Mouse (Mus musculus) c-Kit-positive CD71-positive TER-119-negative erythroid progenitor cells, embryonic 14.5 days (primary cell): Measurements from ENCODE around the gene Ppef2.

Source experiments
- DNase-seq: peaks from one replicate; pipeline ENCODE4 v3.0.0-alpha.2; 2013; ENCODE audit warnings: low read depth

Ppef2 gene

GRCm38 (mm10) chr5:92256218-92256617, at the start of gene Ppef2:
Gene Ppef2 (minus strand): TSS chr5:92256278.
- DNase-seq: no peak

GRCm38 (mm10) chr5:92304291-92304690, 48.2 kb upstream of the Ppef2 start:
- DNase-seq: no peak

DNA sequence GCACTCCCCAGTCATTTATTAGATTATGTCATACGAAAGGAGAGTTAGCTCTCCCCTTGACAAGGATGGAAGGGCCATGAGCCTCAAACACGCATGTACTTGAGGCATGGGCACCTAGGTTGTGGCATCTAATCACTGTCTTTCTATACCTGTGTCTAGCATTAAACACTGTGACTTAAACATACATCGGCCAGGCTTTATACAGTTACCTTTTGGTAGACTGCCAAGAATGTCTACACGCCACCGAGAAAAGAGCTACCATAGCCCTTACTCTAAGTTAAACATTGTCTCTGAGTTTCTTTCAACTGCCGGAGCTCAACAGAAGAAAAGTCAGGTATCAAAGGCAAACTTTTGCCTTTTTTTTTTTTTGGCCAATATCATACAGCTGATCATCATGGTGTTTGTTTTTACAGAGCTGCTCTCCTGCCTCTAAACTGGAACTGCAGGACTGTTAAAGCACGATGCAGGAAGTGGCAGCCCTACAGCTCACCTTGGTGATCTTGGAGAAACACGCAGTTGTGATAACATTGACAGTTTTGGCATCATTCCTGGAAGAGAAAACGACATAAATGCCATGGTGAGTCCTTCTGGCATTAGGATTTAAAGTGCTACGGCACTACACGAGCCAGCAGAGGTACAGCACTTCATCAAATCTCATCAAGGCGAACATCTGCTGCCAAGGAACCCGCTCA, 46.2 kb upstream of the Ppef2 start:
- no peak for DNase-seq

DNA sequence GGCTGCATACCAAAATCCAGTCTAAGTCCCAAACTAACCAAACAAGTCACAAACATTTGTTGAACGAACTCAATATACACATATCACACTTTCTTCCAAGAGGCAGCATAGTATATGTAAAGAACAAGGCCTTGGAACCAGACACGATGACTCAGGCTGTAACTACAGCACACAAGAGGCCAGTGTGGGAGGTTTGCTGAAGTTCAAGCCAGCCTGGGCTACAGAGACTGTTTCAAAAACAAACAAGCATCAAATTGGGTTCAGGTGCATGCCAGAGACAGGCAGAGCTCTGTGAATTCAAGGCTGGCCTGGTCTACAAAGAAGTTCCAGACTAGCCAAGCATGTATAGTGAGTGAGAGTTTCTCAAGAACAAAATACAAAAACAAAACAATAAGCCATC, 38.4 kb upstream of the Ppef2 start:
- DNase-seq: no peak

DNA sequence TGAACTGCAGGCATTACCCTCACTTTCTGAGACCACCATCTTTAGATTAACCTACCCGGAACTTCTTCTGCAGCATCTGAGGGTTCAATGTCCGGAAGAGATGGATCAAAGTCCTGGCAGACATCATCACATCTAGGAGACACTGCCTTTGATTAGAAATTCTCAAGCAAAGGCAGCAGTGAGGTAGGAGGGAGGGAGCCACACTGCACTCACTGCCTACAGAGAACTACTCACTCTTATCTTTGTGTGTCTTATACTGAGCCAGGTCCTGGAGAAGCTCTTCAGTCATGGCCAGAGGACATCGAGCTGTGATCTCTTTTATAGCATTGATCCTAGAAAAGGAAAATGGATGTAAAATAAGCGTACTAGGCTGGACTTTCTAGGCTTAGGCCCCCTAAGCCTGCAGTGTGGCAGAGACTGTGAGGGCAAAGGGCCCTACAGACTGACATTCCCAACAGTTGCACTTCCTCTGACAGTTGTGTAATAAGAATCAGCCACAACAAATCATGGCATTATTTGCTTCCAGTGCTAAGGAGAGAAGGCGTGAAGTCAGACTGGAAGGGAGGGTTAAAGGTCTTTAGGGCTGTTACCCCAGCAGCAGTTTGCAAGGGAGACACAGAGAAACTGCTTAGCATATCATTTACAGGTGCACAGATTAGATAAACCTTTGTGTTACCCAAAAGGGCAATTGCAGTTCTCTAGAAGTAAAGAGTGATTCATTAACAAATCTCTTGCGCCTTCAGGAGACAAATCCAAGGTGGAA, 35.8 kb upstream of the Ppef2 start:
- DNase-seq: no peak

DNA sequence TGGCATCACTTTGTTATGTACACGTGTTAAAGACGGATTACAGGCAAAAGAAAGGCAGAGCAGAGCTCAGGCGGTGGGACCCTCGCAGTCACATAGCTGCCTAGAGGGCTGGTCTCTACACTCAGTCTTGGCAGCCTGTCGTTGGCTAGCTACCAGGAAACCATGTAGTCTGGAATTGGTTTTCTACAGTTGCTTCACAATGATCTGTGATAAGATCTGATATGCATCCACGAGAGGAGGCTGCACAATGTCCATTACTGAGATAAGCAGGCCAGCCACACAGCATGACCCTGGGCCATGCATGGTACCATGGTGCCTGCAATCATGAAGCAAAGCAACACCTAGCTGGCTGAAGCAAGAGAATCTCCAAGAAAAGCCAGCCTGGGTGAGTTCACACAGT, 31.8 kb upstream of the Ppef2 start:
- DNase-seq: no peak

DNA sequence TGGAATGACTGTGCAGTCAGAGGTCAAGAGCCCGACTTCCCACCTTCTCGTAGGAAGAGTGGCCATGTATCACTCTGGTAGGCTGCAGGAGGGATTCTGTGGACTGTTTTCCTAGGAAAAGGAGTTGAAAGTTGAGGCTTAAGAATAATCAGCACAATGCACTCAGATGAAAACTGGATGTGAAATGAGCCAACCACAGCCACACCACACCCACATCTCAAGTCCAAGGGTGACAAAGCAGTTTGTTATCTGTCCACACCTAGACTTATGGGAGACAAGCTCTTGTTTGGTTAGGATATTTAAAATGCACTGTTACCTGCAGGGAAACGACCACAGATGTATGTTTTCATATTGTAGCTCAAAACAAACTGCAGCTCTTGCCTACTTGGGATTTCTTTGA, 27.0 kb upstream of the Ppef2 start:
- peak; percentile 65 for DNase-seq

DNA sequence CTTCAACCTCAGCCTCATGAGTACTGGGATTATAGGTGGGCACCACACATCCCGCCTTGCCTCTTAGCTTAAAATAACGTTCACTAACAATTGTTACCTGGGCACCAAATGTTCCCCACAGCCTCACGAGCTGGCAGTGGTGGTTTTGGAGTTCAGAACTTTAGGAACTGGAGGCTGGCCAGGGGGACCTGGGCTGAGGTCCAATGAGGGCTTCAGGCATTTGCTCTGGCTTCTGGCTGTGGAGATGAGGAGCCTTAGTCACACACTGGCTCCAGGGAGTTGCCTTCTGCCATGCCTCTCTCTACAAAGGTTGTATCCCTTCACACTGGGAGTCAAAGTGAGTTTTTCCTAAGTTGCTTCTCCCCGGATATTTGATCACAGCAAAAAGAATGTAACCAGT, 26.5 kb upstream of the Ppef2 start:
- no peak for DNase-seq

DNA sequence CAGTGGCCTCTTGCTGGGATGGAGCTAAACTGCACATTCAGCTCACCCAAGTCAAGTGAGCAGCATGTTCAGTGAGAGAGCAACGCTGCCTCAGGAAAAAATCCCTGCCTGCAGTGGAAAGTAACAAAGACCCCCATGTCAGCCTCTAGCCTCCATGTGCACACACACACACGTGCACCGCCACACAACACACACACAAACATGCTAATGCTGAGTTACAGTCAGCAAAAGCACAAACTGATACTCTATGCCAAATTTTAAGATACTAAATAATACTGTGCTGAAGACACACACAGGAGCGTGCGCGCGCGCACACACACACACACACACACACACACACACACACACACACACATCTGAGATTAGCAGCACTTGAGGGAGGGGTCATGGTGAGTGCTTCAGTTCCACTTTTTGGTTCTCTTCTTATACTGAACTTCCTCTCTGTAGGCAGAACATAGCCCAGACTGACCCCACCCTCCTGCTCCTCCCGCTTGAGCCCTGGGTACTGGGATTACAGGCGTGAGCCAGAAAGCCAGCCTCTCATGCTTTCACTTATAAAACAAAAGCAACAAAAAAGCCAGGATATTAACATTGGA, 23.0 kb upstream of the Ppef2 start:
- no peak for DNase-seq

GRCm38 (mm10) chr5:92277437-92278394, 21.6 kb upstream of the Ppef2 start, which contains the start of gene Naaa:
Gene Naaa (minus strand): TSS chr5:92278170.
- DNase-seq: peak; percentile 67

DNA sequence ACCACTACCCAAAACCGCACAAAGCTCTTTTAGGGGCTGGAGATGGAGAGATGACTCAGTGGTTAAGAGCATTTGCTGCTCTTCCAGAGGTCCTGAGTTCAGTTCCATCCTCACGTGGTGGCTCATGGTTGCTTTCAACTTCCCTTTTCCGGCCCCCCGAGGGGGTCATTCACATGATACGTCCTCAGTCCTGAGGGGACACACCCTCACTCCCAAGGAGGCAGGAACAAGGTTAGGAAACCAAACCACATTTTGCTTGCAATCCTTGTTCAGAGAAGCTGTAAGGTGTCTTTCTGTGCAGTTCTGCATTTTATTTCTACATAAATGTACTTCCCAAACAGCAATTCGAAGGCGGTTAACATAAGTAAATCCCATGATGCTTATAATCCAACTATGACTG, 14.4 kb upstream of the Ppef2 start:
- no peak for DNase-seq

DNA sequence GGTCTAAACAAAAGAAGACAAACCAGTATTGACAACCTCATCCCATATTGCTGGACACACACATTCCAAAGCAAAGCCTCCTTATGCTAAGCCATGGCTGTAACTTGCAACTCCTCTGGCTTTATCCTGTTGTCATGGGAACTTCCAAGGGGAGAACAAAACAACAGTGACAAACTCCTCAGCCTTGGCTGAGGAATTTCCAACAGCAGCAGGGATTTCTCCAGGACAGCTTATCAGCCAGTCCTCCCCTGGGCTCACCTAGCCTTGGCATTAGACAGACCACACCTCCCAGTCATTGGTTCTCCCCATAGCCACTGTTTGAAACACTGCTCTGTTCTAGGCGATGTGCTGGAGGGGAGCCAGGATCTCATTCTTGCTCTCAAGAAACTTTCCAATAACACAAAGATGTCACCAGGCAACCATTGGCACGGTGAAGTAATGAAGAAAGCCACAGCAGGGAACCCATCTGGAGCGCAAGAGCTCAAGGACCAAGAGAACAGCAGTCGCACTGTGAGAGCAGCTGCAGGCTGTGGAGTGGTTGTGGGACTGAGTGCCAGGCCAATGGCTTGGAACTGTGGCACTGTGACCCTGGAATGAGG, 7.8 kb upstream of the Ppef2 start:
- DNase-seq: no peak

DNA sequence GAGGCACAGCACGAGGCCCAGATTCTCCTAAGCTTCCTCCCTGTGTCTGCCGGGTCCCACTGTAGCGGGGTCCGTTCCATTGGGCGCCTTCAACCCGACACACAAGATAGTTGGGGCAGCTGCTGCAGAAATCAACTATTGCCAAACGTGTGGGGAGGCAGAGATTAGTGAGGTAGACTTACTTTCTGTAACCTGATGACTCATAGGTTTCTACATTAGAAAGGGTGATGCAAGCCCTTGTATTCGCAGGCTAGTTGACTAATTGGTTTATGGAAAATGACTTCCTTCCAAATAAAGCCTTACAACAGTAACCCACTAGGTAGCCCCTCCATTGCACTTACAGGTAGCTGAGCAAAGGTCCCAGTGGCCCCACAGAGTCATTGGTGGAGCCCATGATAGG, 6.6 kb upstream of the Ppef2 start:
- no peak for DNase-seq

GRCm38 (mm10) chr5:92254476-92254875, 1.6 kb downstream of the Ppef2 start:
- DNase-seq: no peak

- DNase-seq: no peak
Measured at GRCm38 (mm10) chr5:92252797-92253343, 3.2 kb downstream of the Ppef2 start.

DNA sequence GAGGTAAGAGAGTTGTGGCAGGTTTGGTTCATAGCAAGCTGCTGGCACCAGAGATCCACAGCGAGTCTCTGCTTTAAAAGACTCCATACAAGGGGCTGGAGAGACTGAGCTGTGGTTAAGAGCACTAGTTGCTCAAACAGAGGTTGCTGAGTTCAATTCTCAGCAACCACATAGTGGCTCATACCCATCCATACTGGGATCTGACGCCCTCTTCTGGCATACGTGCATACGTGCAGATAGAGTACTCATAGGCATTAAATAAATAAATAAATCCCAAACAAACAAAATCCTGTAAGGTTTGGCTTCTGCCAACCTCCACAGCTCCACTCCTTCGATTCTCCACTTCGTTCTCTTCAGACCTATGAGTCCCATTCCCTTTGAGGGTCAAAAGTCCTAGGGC, 4.0 kb downstream of the Ppef2 start:
- DNase-seq: no peak

DNA sequence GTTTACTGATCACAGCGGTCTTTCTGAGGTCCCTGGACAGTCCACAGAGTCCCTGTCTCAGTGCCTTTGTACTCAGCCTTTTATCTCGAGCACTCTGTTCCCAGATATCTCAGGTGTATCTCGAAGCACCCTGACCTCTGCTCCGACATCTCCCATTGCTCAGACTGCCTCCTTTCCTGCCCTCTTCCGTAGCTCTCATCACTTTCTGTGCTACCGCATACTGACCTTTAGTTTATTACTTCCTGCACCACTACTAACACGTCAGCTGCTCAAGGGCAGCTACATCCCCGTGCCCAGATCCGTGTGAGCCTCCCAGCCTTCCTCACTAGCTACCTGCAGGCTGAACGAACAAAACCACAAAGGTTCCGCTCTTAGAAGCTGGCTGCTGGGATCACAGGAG, 7.5 kb downstream of the Ppef2 start:
- no peak for DNase-seq

DNA sequence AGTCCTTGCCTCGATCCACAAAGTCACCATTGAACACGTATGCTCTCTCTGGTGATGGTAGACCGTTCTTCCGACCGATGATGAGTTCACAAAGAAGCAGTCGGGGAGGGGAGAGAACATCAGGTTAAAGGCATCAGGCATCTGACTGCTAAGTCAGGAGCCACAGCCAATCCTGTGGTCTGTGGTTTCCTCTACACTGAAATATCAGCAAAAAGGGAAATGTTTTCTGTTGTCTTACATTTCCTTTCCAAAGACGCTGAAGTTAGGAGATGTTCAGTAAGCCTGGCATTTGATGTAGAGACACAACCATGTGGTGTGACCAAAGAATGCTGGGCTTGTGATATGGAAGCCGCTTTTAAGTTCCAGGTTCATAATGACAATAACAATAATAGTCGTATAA, 10.6 kb downstream of the Ppef2 start:
- DNase-seq: no peak

- no peak for DNase-seq
Measured at GRCm38 (mm10) chr5:92244900-92245299, 11.2 kb downstream of the Ppef2 start.

- no peak for DNase-seq
Measured at GRCm38 (mm10) chr5:92240769-92241168, 15.3 kb downstream of the Ppef2 start.
